Mouse (Mus musculus): Measurements from ENCODE around the gene Plcd3. TPM values are rescaled to one million over a fixed set of nuclear protein-coding genes. Genes with fewer than 3 reads are reported as not detected.

The Plcd3 gene
- polyA plus RNA-seq, 1 experiment from 2014 or later = 13.6 TPM

- under 1% methylated on average over 35 of the region's 35 CpGs for WGBS
- Histone ChIP-seq H3K27me3 (ENCODE audit: control insufficient read depth, insufficient read depth, low read length) (no peaks in the 10 kb centered on the region), H3K9me3 (replicated peaks; ENCODE audit: control insufficient read depth, low read length) (no peaks in the 10 kb centered on the region), H3K4me1 (ENCODE audit: control insufficient read depth, insufficient read depth, low read length) (peaks cover 33% of the 10 kb centered on the region), H3K27ac (ENCODE audit: low read length) (peak overlapping the region; percentile 52; the same call in 1 of the 2 replicates), H3K4me3 (ENCODE audit: low read length) (peak overlapping the region; percentile 76), H3K9ac (ENCODE audit: low read length) (peak overlapping the region; percentile 63), H3K4me2 (ENCODE audit: low read depth, low read length) (peak overlapping the region; percentile 89), H3K36me3 (ENCODE audit: control insufficient read depth, insufficient read depth) (no peaks in the 10 kb centered on the region; the same call in 1 of the 2 replicates)
- peak; percentile 84 for ATAC-seq (replicated peaks; ENCODE audit: extremely low read depth, insufficient read depth, low FRiP score)
Observed at GRCm38 (mm10) chr11:103102725-103103349, 1.4 kb upstream of the Plcd3 start.

GRCm38 (mm10) chr11:103101866-103102501 is 526 bp upstream of the Plcd3 start:
- peak overlapping the region; percentile 52 for H3K27ac ChIP-seq (ENCODE audit: low read length)
- H3K9me3 ChIP-seq (replicated peaks; ENCODE audit: control insufficient read depth, low read length) = no peaks in the 10 kb centered on the region
- ATAC-seq (replicated peaks; ENCODE audit: extremely low read depth, insufficient read depth, low FRiP score) = peak; percentile 7; the same call in 1 of the 2 replicates
- peak overlapping the region; percentile 76 for H3K4me3 ChIP-seq (ENCODE audit: low read length)
- WGBS = 2% methylated on average over 30 of the region's 30 CpGs
- H3K9ac ChIP-seq (ENCODE audit: low read length) = peak overlapping the region; percentile 76
- no peaks in the 10 kb centered on the region for H3K27me3 ChIP-seq (ENCODE audit: control insufficient read depth, insufficient read depth, low read length)
- peak overlapping the region; percentile 89 for H3K4me2 ChIP-seq (ENCODE audit: low read depth, low read length)
- H3K4me1 ChIP-seq (ENCODE audit: control insufficient read depth, insufficient read depth, low read length) = peaks cover 41% of the 10 kb centered on the region
- H3K36me3 ChIP-seq (ENCODE audit: control insufficient read depth, insufficient read depth) = no peaks in the 10 kb centered on the region; the same call in 1 of the 2 replicates

GRCm38 (mm10) chr11:103100361-103100760 is 1.1 kb downstream of the Plcd3 start:
- peak overlapping the region; percentile 76; the same call in 1 of the 2 replicates for H3K4me3 ChIP-seq (ENCODE audit: low read length)

GRCm38 (mm10) chr11:103099352-103099940 is 2.0 kb downstream of the Plcd3 start:
- Histone ChIP-seq H3K4me2 (ENCODE audit: low read depth, low read length) (0 out of 2 replicates have a peak overlapping the region, but pooled peaks have one; percentile 19), H3K27ac (ENCODE audit: low read length) (peak overlapping the region; percentile 98)

More at GRCm38 (mm10) chr11:103100361-103100760, 1.1 kb downstream of the Plcd3 start:
- Histone ChIP-seq H3K4me1 (ENCODE audit: control insufficient read depth, insufficient read depth, low read length) (peaks cover 57% of the 10 kb centered on the region), H3K4me2 (ENCODE audit: low read depth, low read length) (peak overlapping the region; percentile 89), H3K9me3 (replicated peaks; ENCODE audit: control insufficient read depth, low read length) (no peaks in the 10 kb centered on the region), H3K27me3 (ENCODE audit: control insufficient read depth, insufficient read depth, low read length) (no peaks in the 10 kb centered on the region), H3K9ac (ENCODE audit: low read length) (no peak overlapping the region), H3K36me3 (ENCODE audit: control insufficient read depth, insufficient read depth) (no peaks in the 10 kb centered on the region), H3K27ac (ENCODE audit: low read length) (no peak overlapping the region)
- no peak for ATAC-seq (replicated peaks; ENCODE audit: extremely low read depth, insufficient read depth, low FRiP score)
- 72% methylated on average over 8 of the region's 8 CpGs for WGBS

GRCm38 (mm10) chr11:103098531-103099190 is 2.8 kb downstream of the Plcd3 start:
- H3K4me3 ChIP-seq (ENCODE audit: low read length) = no peak overlapping the region
- H3K27me3 ChIP-seq (ENCODE audit: control insufficient read depth, insufficient read depth, low read length) = no peaks in the 10 kb centered on the region
- no peak overlapping the region for H3K4me2 ChIP-seq (ENCODE audit: low read depth, low read length)
- H3K27ac ChIP-seq (ENCODE audit: low read length) = peak overlapping the region; percentile 98
- no peaks in the 10 kb centered on the region for H3K36me3 ChIP-seq (ENCODE audit: control insufficient read depth, insufficient read depth)
- WGBS = 55% methylated on average over 11 of the region's 11 CpGs
- ATAC-seq (replicated peaks; ENCODE audit: extremely low read depth, insufficient read depth, low FRiP score) = no peak
- peak overlapping the region; percentile 39; the same call in 1 of the 2 replicates for H3K9ac ChIP-seq (ENCODE audit: low read length)
- peaks cover 69% of the 10 kb centered on the region for H3K4me1 ChIP-seq (ENCODE audit: control insufficient read depth, insufficient read depth, low read length)
- no peaks in the 10 kb centered on the region for H3K9me3 ChIP-seq (replicated peaks; ENCODE audit: control insufficient read depth, low read length)

More at GRCm38 (mm10) chr11:103099352-103099940, 2.0 kb downstream of the Plcd3 start:
- peak overlapping the region; percentile 38; the same call in 1 of the 2 replicates for H3K9ac ChIP-seq (ENCODE audit: low read length)
- 58% methylated on average over 12 of the region's 12 CpGs for WGBS
- H3K4me1 ChIP-seq (ENCODE audit: control insufficient read depth, insufficient read depth, low read length) = peaks cover 63% of the 10 kb centered on the region
- H3K27me3 ChIP-seq (ENCODE audit: control insufficient read depth, insufficient read depth, low read length) = no peaks in the 10 kb centered on the region
- no peaks in the 10 kb centered on the region for H3K9me3 ChIP-seq (replicated peaks; ENCODE audit: control insufficient read depth, low read length)
- no peak for ATAC-seq (replicated peaks; ENCODE audit: extremely low read depth, insufficient read depth, low FRiP score)
- no peaks in the 10 kb centered on the region for H3K36me3 ChIP-seq (ENCODE audit: control insufficient read depth, insufficient read depth)
- no peak overlapping the region for H3K4me3 ChIP-seq (ENCODE audit: low read length)

GRCm38 (mm10) chr11:103096979-103097894 is 4.2 kb downstream of the Plcd3 start:
- H3K4me2 ChIP-seq (ENCODE audit: low read depth, low read length) = peak overlapping the region; percentile 61
- H3K27me3 ChIP-seq (ENCODE audit: control insufficient read depth, insufficient read depth, low read length) = no peaks in the 10 kb centered on the region
- no peaks in the 10 kb centered on the region for H3K9me3 ChIP-seq (replicated peaks; ENCODE audit: control insufficient read depth, low read length)
- peak overlapping the region; percentile 98 for H3K27ac ChIP-seq (ENCODE audit: low read length)
- peak overlapping the region; percentile 73 for H3K9ac ChIP-seq (ENCODE audit: low read length)
- 13% methylated on average over 22 of the region's 22 CpGs for WGBS
- ATAC-seq (replicated peaks; ENCODE audit: extremely low read depth, insufficient read depth, low FRiP score) = peak; percentile 72
- H3K36me3 ChIP-seq (ENCODE audit: control insufficient read depth, insufficient read depth) = no peaks in the 10 kb centered on the region
- peak overlapping the region; percentile 40 for H3K4me3 ChIP-seq (ENCODE audit: low read length)
- peaks cover 68% of the 10 kb centered on the region for H3K4me1 ChIP-seq (ENCODE audit: control insufficient read depth, insufficient read depth, low read length)

- Histone ChIP-seq H3K4me2 (ENCODE audit: low read depth, low read length) (no peak overlapping the region; the same call in 1 of the 2 replicates), H3K4me1 (ENCODE audit: control insufficient read depth, insufficient read depth, low read length) (peaks cover 66% of the 10 kb centered on the region), H3K4me3 (ENCODE audit: low read length) (no peak overlapping the region), H3K27me3 (ENCODE audit: control insufficient read depth, insufficient read depth, low read length) (no peaks in the 10 kb centered on the region), H3K36me3 (ENCODE audit: control insufficient read depth, insufficient read depth) (no peaks in the 10 kb centered on the region), H3K27ac (ENCODE audit: low read length) (peak overlapping the region; percentile 98), H3K9me3 (replicated peaks; ENCODE audit: control insufficient read depth, low read length) (no peaks in the 10 kb centered on the region), H3K9ac (ENCODE audit: low read length) (no peak overlapping the region)
- 65% methylated on average over 6 of the region's 6 CpGs for WGBS
- ATAC-seq (replicated peaks; ENCODE audit: extremely low read depth, insufficient read depth, low FRiP score) = no peak
Observed at GRCm38 (mm10) chr11:103095801-103096200, 5.7 kb downstream of the Plcd3 start.

GRCm38 (mm10) chr11:103095107-103095670 is 6.3 kb downstream of the Plcd3 start:
- Histone ChIP-seq H3K27me3 (ENCODE audit: control insufficient read depth, insufficient read depth, low read length) (no peaks in the 10 kb centered on the region), H3K4me3 (ENCODE audit: low read length) (no peak overlapping the region), H3K36me3 (ENCODE audit: control insufficient read depth, insufficient read depth) (no peaks in the 10 kb centered on the region), H3K27ac (ENCODE audit: low read length) (peak overlapping the region; percentile 56; the same call in 1 of the 2 replicates), H3K9ac (ENCODE audit: low read length) (no peak overlapping the region), H3K9me3 (replicated peaks; ENCODE audit: control insufficient read depth, low read length) (no peaks in the 10 kb centered on the region), H3K4me1 (ENCODE audit: control insufficient read depth, insufficient read depth, low read length) (peaks cover 63% of the 10 kb centered on the region), H3K4me2 (ENCODE audit: low read depth, low read length) (no peak overlapping the region; the same call in 1 of the 2 replicates)
- WGBS = 77% methylated on average over 9 of the region's 9 CpGs
- no peak for ATAC-seq (replicated peaks; ENCODE audit: extremely low read depth, insufficient read depth, low FRiP score)

Data from heart, embryonic 16.5 days (tissue).